Mouse (Mus musculus): ENCODE measurements around the gene Zbtb2.

Zbtb2 gene

DNA sequence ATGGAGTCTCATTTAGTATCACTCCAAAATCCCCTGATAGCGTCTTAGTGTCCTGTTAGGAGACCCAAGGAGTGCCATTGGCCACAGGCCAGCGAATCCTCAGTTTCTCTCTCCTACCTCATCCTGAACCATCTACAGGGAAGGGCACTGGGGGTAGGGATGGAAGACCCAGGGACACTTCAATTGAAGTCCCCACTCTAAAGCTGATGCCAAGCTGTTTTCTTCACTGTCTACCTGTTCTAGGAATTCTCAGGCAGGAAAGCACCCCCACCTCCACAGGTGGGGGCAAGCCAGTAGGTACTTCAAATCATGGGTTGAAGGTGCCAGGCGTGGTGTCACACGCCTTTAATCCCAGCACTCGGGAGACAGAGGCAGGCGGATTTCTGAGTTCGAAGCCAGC is 3.7 kb downstream of the Zbtb2 start:
- DNase-seq = no peak

DNA sequence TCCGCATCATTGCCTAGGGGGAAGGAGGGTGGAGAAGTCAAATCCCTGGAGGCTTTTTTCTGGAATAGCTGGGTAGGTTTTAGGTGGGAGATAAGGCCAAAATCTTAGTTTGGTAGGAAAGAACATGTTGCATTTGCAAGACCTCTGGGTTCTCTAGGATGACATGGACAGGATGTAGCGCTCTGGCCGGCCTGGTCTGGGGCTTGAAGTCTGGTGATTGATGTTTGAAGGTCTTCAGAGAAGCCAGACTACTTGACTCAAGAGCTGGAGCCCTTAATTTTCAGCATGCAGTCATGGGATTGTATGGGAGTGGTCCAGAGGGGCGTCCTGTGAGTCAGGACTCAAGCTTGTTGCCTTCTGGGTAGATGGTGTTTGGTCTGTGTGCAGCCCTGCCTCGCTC is 7.2 kb downstream of the Zbtb2 start:
- DNase-seq = no peak

DNA sequence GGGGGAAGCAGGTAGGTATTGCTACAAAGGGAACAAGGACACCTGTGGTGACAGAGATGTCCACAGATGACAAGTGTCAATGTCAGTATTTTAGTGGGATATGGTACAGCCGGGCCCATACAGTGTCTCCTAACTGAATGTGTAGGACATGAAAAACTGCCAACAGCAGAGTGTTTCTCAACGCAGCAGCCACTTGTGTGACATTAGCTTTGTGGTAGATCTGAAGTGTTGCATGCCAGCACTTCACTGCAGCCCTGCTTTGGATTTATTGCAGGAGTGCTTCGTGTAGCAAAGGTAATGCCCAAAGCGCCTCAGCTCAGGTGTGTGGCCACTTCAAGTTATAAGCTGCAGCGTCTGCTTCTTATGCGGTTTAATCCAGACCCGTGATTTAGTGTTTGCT is 11.0 kb downstream of the Zbtb2 start:
- DNase-seq = no peak

DNA sequence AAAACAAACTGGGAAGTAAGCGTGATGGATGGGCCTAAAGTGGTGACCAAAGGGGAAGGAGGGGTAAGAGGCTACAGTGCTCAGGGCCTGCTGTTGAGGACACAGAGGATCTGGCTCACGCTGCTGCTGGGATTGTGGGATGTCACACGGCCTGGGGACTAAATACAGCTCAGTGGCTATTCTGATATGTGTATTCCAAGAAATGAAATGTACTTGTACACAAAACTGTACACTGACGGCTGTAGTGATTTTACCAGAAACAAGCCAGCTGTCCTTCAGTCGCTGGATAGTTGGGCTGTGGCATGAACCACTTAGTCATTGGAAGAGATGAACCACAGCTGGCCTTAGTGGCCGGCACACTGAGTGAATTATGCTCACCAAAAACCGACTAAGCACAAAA is 11.4 kb downstream of the Zbtb2 start:
- DNase-seq = no peak

DNA sequence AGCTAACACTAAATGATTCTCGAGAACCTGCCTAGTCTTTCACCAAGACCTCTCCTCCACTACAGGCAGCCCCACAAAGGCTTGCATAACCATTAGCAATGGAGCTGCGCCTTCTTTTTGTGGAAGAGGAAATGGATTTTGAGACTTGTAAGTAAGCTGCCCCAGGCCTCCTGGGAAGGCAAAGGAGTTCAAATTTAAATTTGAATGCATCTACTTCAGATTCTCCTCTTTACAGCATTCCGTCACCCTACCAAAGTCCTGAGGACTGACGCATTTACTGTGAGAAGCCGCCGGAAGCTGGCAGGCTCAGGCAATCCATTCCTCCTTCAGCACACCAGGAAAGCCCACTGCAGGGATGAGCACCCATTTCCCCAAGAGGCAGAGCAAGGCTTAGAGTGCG is 12.6 kb downstream of the Zbtb2 start:
- no peak for DNase-seq

DNA sequence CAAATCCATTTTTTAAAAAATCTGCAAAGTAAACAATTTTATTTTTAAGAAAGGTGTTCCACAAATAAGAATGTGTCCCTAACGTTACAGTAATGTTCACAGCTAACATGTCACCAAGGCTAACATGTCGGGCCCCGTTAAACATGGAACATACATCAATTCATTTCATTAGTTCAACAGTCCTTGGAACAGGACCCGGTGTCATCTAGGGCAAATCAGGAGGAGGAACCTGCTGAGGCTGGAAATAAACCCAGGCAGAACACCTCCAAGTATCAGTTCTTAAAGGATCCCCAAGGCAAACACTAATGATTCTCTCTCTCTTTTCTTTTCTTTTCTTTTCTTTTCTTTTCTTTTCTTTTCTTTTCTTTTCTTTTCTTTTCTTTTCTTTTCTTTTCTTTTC is 13.2 kb downstream of the Zbtb2 start:
- no peak for DNase-seq

DNA sequence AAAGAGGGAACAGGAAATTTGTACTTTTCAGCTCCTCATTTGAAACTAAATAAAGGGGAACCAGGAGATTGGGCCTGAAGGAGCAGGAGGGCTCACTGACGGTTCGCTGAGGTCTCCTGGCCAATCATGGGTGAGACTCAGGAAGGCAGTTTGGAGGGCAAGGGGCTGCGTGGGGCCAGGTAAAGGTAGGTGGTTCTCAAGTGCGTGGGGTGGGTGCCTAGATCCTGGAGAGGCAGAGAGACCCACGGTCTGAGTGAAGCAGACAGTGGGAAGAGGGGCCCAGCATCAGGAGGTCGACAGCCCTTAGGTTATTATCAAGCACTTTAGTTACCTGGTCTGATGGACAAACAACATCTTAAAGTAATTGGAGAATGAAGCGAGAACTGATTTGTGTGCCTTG is 13.7 kb downstream of the Zbtb2 start:
- DNase-seq = no peak

DNA sequence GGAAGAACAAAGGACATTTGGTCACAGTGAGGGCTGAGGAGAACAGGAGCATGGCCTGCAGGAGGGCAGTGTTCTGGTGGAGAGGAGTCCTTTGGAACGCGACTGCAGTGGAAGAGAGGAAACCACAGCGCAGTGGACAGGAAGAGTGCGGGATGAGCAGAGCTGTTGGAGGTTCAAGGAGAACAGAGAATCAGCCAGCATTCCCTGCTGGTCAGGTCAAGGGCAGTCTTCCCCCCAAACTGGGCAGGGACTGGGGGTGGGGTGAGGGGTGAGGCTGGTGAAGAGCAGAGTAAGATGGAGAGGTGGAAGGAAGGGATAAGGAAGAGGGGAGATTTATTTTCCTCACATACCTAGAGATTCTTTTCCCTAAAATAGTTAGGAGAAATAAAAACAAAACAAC is 14.3 kb downstream of the Zbtb2 start:
- DNase-seq = no peak

DNA sequence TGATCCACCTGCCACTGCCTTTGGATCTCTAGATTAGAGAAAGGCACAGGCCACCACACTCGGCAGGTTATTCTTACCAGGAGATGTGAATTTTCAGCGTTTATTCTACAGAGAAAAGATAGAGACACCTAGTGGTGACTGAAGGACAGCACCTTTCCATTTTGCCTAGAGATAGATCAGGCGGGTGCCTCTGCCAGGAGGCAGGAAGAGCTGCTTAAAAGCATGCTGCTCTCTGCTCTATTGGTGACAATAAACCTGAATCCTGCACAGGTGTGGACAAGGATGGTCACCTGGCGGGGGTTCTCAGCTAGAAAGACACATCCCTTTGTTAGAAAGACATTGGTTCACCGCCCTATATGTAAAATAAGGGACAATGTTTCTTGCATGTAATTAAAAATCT is 15.9 kb downstream of the Zbtb2 start:
- no peak for DNase-seq

DNA sequence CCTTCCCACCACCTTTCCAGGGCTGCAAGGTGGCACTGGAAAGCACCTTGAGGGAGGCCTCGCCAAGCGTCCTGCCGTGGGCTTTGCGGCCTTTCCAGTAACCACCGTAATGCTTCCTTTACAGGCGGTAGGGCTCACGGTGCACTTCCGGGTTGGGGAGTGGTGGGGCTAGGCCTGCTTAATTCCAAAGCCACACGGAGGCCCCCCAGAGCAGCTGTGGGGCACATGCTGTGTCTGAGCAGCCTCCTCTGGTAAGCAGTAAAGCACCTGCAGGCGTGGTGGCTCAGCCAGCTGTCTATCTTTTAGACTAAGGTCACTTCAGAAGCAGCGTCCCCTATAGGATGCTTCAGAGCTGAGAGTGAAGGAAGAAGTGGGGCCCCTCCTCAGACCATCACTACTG is 17.8 kb downstream of the Zbtb2 start:
- no peak for DNase-seq

DNA sequence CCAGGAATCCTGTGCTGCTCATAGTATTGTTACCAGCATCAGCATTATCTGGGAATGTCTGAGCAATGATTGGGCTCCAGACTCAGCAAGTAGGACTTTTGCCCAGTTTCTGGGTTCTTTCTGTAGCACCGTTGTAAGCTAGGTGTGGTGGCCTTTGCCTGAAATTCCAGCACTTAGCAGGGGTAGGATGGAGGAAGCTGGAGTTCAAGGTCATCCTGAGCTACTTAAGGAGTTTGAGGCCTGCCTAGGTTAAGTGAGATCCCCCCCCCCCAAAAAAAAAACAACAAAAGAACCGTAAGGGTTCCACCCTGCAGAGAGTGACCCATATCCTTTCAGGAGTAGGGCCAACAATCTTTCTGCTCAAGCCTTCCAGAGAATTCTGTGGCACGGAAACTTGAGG is 23.3 kb downstream of the Zbtb2 start:
- DNase-seq = no peak

DNA sequence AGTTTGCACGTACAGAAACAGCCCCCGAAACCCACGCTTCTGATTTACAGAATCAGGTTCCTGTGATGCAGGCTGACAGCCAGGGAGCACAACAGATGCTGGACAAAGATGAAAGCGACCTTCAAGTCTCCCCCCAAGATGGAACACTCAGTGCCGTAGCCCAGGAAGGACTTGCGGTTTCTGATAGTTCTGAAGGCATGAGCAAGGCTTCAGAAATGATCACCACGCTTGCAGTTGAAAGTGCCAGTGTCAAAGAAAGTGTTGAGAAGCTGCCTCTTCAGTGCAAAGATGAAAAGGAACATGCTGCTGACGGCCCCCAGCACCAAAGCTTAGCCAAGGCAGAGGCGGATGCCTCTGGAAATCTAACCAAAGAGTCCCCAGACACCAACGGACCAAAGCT is 30.5 kb downstream of the Zbtb2 start:
- no peak for DNase-seq

DNA sequence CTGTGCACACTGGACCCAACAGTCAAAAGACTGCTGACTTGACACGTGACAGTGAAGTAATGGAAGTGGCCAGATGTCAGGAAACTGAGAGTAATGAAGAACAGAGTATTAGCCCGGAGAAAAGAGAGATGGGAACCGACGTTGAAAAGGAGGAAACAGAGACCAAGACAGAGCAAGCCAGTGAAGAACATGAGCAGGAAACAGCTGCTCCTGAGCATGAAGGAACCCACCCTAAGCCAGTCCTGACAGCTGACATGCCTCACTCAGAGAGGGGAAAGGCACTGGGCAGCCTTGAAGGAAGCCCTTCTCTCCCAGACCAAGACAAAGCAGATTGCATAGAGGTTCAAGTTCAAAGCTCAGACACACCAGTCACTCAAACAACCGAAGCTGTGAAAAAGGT is 31.3 kb downstream of the Zbtb2 start:
- no peak for DNase-seq

DNA sequence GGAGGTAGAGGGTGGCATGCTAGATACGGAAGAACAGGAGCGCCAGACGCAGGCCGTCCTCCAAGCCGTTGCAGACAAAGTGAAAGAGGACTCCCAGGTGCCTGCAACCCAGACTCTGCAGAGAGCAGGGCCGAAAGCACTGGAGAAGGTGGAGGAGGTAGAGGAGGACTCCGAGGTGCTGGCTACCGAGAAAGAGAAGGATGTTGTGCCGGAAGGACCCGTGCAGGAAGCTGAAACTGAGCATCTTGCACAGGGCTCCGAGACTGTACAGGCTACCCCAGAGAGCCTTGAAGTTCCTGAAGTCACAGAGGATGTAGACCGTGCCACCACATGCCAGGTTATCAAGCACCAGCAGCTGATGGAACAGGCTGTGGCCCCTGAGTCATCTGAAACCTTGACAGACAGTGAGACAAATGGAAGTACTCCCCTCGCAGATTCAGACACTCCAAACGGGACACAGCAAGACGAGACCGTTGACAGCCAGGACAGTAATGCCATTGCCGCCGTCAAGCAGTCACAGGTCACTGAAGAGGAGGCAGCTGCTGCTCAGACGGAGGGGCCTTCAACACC is 31.9 kb downstream of the Zbtb2 start:
- no peak for DNase-seq

DNA sequence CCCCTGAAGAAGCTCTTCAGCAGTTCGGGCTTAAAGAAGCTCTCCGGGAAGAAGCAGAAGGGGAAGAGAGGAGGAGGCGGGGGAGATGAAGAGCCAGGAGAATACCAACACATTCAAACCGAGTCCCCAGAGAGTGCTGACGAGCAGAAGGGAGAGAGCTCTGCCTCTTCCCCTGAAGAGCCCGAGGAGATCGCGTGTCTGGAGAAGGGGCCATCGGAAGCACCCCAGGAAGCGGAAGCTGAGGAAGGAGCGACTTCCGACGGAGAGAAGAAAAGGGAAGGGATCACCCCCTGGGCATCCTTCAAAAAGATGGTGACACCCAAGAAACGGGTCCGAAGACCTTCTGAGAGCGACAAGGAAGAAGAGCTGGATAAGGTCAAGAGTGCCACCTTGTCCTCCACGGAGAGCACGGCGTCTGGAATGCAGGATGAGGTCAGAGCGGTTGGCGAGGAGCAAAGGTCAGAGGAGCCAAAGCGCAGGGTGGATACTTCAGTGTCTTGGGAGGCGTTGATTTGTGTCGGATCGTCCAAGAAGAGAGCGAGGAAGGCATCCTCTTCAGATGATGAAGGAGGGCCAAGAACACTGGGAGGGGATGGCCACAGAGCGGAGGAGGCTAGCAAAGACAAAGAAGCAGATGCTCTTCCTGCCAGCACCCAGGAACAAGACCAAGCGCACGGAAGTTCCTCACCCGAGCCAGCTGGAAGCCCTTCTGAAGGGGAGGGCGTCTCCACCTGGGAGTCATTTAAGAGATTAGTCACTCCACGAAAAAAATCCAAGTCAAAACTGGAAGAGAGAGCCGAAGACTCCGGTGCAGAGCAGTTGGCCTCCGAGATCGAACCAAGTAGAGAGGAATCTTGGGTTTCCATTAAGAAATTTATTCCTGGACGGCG is 33.3 kb downstream of the Zbtb2 start:
- DNase-seq = no peak

DNA sequence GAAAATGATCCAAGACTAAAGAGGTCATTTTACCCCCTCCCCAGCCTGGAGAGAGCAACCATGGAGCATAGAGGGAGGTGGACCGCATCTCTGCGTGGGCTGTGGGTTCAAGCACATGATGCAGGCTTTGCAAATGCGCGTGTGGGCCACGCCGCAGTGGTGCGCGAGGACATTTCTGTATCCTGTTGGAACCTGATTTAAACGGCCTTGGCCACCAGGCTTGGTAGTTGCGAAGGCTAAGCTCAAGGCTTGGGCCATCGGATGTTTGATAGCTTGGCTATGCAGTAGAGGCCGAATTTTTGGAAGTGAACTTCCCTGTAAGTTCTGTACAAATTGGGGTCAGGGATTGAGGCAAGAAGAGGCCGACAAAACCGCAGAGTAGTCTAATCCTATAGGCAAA is 40.3 kb downstream of the Zbtb2 start:
- DNase-seq = no peak

DNA sequence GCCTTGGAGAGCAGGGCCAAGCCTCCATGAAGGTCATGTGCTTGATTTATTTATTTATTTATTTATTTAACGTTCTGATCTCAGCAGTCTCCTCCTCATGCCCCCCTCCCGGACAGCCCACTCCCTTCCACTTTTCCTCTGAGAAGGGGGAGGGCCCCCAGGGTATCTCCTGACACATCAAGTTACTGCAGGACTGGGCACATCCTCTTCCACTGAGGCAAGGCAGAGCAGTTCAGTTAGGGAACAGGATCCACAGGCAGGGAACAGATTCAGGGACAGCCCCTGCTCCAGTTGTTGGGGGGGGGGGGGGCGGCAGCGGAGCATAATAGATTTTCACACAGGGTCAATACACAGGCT is 40.8 kb downstream of the Zbtb2 start:
- no peak for DNase-seq

DNA sequence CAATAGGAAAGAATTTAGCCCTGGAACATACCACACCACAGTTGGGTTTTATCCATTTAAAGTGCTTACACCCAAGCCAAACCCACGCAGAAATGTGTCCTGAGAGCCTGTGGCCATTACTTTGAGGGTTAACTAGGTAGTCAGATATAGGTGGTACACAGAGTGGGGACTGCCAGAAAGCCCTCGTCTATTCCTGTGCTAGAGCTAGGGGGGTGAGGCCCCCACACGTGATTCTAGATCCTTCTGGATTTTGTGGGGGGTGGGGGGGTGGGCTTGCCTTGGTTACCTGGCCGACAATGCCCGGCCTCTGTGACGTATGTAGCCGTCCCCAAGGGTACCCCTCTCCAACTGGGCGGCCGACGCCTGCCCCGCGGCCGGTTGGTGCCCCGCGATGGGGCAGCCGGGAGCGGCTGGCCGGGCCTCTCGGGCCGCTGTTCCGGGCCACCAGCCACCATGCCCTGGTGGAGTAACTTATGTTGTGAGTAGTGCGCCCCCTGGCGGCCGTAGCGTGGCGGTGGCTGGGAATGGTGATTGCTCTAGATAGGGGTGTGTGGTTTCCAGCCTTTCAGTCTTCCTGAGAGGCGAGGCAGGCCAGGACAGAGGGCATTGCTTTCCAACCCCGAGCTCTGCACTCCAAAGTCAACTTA is 41.3 kb downstream of the Zbtb2 start:
- peak; percentile 77 for DNase-seq

DNA sequence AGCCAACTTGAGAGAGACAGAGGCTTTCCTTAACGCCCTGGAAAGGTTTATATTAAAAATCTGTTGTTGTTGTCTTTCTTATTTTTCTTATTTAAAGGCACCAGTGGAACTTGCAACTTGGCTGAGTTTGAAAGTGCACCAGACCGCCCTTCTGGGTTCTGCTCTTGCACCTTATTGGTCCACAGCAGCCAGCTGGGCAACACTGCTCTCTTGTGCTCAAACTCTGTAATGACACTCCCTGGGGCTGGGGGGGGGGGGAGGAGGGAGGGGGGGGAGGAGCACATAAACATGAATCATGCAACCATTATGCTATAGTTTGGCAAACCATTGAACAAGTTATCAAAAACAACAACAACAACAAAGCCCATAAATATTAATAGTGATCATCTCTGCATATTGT is 46.5 kb downstream of the Zbtb2 start:
- no peak for DNase-seq

DNA sequence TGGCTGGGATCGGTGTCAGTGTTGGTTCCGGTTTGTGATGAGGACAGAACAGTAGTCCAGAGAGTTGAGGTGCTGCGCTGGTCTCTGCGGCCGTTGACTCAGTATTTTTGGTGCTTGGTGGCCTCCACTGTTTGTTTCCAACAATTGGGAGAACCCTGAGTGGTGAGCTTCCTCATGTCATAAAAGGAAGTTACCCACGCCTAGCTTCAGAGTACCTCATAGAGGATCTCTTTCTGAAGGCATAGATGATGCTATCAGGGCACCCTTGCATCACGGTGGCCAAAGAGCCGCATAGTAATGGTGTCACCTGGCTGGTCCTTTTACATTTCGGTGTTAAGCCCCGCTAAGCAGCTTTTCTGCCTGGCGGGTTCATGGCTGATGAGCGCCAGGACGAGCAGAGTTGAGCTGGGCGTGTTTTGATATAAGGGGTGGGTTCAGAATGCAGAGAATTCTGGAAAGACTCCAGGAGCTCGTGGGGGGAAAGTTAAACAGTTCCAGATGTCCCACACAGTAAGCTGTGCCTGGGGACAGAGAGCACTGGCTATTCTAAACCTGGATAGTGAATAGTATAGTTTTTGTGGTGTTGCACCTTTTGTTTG is 48.9 kb downstream of the Zbtb2 start:
- no peak for DNase-seq

DNA sequence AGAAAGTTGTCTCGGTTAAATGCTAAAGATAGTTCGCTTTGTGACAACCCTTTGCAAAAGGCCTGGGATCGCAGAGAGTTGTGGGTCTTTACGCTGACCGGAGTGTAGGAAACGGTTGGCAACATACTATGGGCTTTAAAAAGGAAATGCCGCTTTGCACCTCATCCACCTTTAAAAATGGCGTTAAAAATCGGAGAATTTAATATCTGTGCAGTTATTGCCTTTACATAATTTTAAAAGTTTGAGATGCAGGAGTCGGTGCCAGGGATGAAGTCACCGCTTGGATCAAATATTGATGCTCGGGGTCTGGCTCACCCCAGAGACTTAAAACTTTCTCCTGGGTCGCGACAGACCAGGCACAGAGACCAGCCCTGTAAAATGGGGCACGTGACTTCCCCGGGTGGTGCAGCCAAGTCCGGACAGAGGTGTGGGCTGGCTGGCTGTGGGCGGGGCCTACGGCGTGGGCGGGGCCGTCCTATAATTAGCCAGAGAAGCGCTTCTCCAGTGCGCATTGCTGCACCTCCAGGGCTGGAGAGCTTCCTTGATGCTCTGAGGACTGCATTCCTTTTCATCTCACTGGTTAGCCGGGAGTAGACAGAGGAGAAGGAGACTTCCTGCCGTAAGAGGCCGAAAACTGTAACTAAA is 53.7 kb downstream of the Zbtb2 start:
- peak; percentile 43 for DNase-seq

DNA sequence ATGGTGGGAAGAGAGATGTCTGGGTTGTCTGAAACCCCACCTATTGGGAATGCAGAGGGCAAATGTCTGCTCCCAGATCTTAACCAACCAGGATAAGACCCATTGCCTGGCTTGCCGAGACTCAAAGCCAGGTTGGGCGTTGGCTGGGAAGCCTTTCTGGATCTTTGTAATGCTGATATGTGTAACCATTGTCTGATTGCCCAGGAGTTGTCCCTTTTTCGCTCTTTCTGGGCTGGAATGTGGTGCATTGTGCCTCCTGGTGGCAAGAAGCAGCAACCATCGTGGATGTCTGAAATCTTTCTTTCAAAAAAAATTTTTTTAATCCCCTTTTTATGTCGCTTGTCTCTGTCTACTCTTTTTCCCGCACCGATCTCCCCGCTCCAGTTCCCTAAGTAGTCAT is 54.6 kb downstream of the Zbtb2 start:
- DNase-seq = peak; percentile 40

DNA sequence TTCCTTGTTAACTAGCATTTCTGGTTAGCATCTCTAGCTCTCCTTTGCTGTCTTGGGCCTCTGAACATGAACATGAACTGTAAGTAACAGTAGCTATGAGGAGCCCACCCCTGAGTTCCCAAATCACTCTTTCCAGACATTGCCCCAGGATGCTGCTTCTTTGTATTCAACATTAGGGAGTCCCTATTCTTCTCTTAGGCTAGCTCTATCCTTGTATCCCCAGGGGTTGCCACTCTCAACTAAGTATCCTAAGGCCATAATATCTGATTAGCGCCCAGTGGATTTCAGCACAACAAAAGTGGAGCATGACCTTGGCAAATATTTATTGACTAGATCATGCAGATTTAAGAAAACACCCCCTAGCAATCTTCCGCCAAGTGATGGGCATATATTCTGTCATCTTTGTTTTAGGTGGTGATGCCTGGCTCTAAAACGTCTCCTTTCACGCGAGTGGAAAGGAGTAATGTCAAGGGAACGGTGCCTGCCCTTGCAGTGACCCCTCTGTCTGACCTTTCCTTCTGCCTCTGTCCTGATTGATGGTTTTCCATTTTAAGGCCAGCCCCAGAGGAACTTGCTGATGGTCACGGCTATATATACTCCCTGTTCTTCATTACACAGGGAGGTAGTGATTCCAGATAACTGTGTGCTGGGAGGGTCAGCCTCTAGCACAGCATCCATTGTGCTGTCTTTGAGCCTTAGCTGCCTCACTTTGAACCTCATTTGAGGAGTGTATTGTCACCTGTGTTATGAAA is 55.5 kb downstream of the Zbtb2 start:
- DNase-seq = no peak

All from right cerebral cortex, postnatal 25 days (tissue).